Mouse (Mus musculus) lung, adult 2 months (tissue): Measurements from ENCODE around the gene Ankrd50.
A peak's percentile ranks its signal among the peaks of the same experiment; 100 is the strongest.

Experiments used
- CTCF ChIP-seq: fragments of 200-500 bp; IDR thresholded peaks from 2 replicates; pipeline ENCODE4 v1.5.1; 2011; ENCODE audit warnings: mild to moderate bottlenecking, low read length, control low read depth; ENCODE audit not compliant: insufficient read depth
- POLR2A ChIP-seq: fragments of 200-500 bp; IDR thresholded peaks from 2 replicates; pipeline ENCODE4 v1.6.1; 2011; ENCODE audit warnings: low read depth, mild to moderate bottlenecking, control low read depth, low read length, borderline replicate concordance; ENCODE audit errors: extremely low read depth

GRCm38 (mm10) chr3:38484191-38485106 is at the start of gene Ankrd50:
- TF ChIP-seq CTCF (no peak), POLR2A (peak; percentile 49; the same call in 1 of the 2 replicates)
